Mouse (Mus musculus): ENCODE results near the gene Swap70. TPM values are rescaled to one million over a fixed set of nuclear protein-coding genes. Genes with fewer than 3 reads are reported as not detected.

The Swap70 gene
- total and polyA plus RNA-seq, 2 experiments, result 2.8 to 9.7 TPM

GRCm38 (mm10) chr7:110259966-110260711 lies 38.6 kb downstream of the Swap70 start:
- H3K4me1 ChIP-seq (ENCODE audit: control insufficient read depth, insufficient read depth, low read length), result peaks cover 8% of the 10 kb centered on the region
- 43% methylated on average over 4 of the region's 4 CpGs for whole genome bisulfite sequencing
- H3K36me3 ChIP-seq (ENCODE audit: control insufficient read depth, insufficient read depth, low read length), result no peaks in the 10 kb centered on the region
- peak; percentile 69 for DNase-seq (ENCODE audit: extremely low read depth, low read depth, low spot score)
- no peak overlapping the region for H3K4me3 ChIP-seq (ENCODE audit: insufficient read depth, low read depth, low read length)
- H3K27ac ChIP-seq (replicated peaks; ENCODE audit: insufficient read depth, low read depth, low read length), result peak overlapping the region; percentile 73
- no peaks in the 10 kb centered on the region for H3K79me2 ChIP-seq (ENCODE audit: control insufficient read depth, insufficient read depth, low read length)
- no peaks in the 10 kb centered on the region for H3K27me3 ChIP-seq (ENCODE audit: control insufficient read depth, insufficient read depth, low read length)
- no peak overlapping the region for H3K9ac ChIP-seq (ENCODE audit: low read depth, low read length)
- TF ChIP-seq POLR2A (IDR thresholded peaks at IDR 0.05; ENCODE audit: extremely low read depth, insufficient read depth, low read length), result no peak
- no peak for TF ChIP-seq CTCF (IDR thresholded peaks at IDR 0.05; ENCODE audit: low read depth, low read length)

GRCm38 (mm10) chr7:110261807-110262206 lies 40.3 kb downstream of the Swap70 start:
- 88% methylated on average over 4 of the region's 4 CpGs for WGBS
- H3K4me1 ChIP-seq (ENCODE audit: control insufficient read depth, insufficient read depth, low read length), result peaks cover 8% of the 10 kb centered on the region
- no peak overlapping the region for H3K4me3 ChIP-seq (ENCODE audit: insufficient read depth, low read depth, low read length)
- no peaks in the 10 kb centered on the region for H3K27me3 ChIP-seq (ENCODE audit: control insufficient read depth, insufficient read depth, low read length)
- no peak for DNase-seq (ENCODE audit: extremely low read depth, low read depth, low spot score)
- H3K36me3 ChIP-seq (ENCODE audit: control insufficient read depth, insufficient read depth, low read length), result no peaks in the 10 kb centered on the region
- H3K79me2 ChIP-seq (ENCODE audit: control insufficient read depth, insufficient read depth, low read length), result no peaks in the 10 kb centered on the region
- TF ChIP-seq POLR2A (IDR thresholded peaks at IDR 0.05; ENCODE audit: extremely low read depth, insufficient read depth, low read length), result no peak
- no peak for TF ChIP-seq CTCF (IDR thresholded peaks at IDR 0.05; ENCODE audit: low read depth, low read length)
- H3K9ac ChIP-seq (ENCODE audit: low read depth, low read length), result no peak overlapping the region
- no peak overlapping the region for H3K27ac ChIP-seq (replicated peaks; ENCODE audit: insufficient read depth, low read depth, low read length)

- H3K9ac ChIP-seq (ENCODE audit: low read depth, low read length), result no peak overlapping the region
- H3K4me3 ChIP-seq (ENCODE audit: insufficient read depth, low read depth, low read length), result no peak overlapping the region
- no peaks in the 10 kb centered on the region for H3K79me2 ChIP-seq (ENCODE audit: control insufficient read depth, insufficient read depth, low read length)
- peaks cover 8% of the 10 kb centered on the region for H3K4me1 ChIP-seq (ENCODE audit: control insufficient read depth, insufficient read depth, low read length)
- TF ChIP-seq POLR2A (IDR thresholded peaks at IDR 0.05; ENCODE audit: extremely low read depth, insufficient read depth, low read length) (no peak), CTCF (IDR thresholded peaks at IDR 0.05; ENCODE audit: low read depth, low read length) (no peak)
- WGBS, result 92% methylated on average over 1 of the region's 1 CpGs
- H3K27ac ChIP-seq (replicated peaks; ENCODE audit: insufficient read depth, low read depth, low read length), result no peak overlapping the region
- no peaks in the 10 kb centered on the region for H3K27me3 ChIP-seq (ENCODE audit: control insufficient read depth, insufficient read depth, low read length)
- no peak for DNase-seq (ENCODE audit: extremely low read depth, low read depth, low spot score)
- no peaks in the 10 kb centered on the region for H3K36me3 ChIP-seq (ENCODE audit: control insufficient read depth, insufficient read depth, low read length)
These were observed 41.1 kb downstream of the Swap70 start for GRCm38 (mm10) chr7:110262661-110263060.

GRCm38 (mm10) chr7:110263474-110263873 lies 42.0 kb downstream of the Swap70 start:
- H3K4me1 ChIP-seq (ENCODE audit: control insufficient read depth, insufficient read depth, low read length), result peaks cover 4% of the 10 kb centered on the region; the same call in 1 of the 2 replicates
- H3K9ac ChIP-seq (ENCODE audit: low read depth, low read length), result no peak overlapping the region
- 60% methylated on average over 1 of the region's 1 CpGs for WGBS
- H3K27ac ChIP-seq (replicated peaks; ENCODE audit: insufficient read depth, low read depth, low read length), result no peak overlapping the region
- no peak for DNase-seq (ENCODE audit: extremely low read depth, low read depth, low spot score)
- H3K27me3 ChIP-seq (ENCODE audit: control insufficient read depth, insufficient read depth, low read length), result no peaks in the 10 kb centered on the region
- no peaks in the 10 kb centered on the region for H3K79me2 ChIP-seq (ENCODE audit: control insufficient read depth, insufficient read depth, low read length)
- TF ChIP-seq POLR2A (IDR thresholded peaks at IDR 0.05; ENCODE audit: extremely low read depth, insufficient read depth, low read length) (no peak), CTCF (IDR thresholded peaks at IDR 0.05; ENCODE audit: low read depth, low read length) (no peak)
- no peak overlapping the region for H3K4me3 ChIP-seq (ENCODE audit: insufficient read depth, low read depth, low read length)
- no peaks in the 10 kb centered on the region for H3K36me3 ChIP-seq (ENCODE audit: control insufficient read depth, insufficient read depth, low read length)

- Histone ChIP-seq H3K27me3 (ENCODE audit: control insufficient read depth, insufficient read depth, low read length) (no peaks in the 10 kb centered on the region), H3K79me2 (ENCODE audit: control insufficient read depth, insufficient read depth, low read length) (no peaks in the 10 kb centered on the region), H3K9ac (ENCODE audit: low read depth, low read length) (no peak overlapping the region), H3K4me3 (ENCODE audit: insufficient read depth, low read depth, low read length) (no peak overlapping the region), H3K4me1 (ENCODE audit: control insufficient read depth, insufficient read depth, low read length) (no peaks in the 10 kb centered on the region), H3K36me3 (ENCODE audit: control insufficient read depth, insufficient read depth, low read length) (peaks cover 4% of the 10 kb centered on the region; the same call in 1 of the 2 replicates), H3K27ac (replicated peaks; ENCODE audit: insufficient read depth, low read depth, low read length) (no peak overlapping the region)
- TF ChIP-seq POLR2A (IDR thresholded peaks at IDR 0.05; ENCODE audit: extremely low read depth, insufficient read depth, low read length) (no peak), CTCF (IDR thresholded peaks at IDR 0.05; ENCODE audit: low read depth, low read length) (peak; percentile 98)
- peak; percentile 58 for DNase-seq (ENCODE audit: extremely low read depth, low read depth, low spot score)
- 14% methylated on average over 7 of the region's 7 CpGs for WGBS
These were observed 44.3 kb downstream of the Swap70 start for GRCm38 (mm10) chr7:110265796-110266195.

- peaks cover 4% of the 10 kb centered on the region; the same call in 1 of the 2 replicates for H3K36me3 ChIP-seq (ENCODE audit: control insufficient read depth, insufficient read depth, low read length)
- no peak overlapping the region for H3K4me3 ChIP-seq (ENCODE audit: insufficient read depth, low read depth, low read length)
- no peaks in the 10 kb centered on the region for H3K4me1 ChIP-seq (ENCODE audit: control insufficient read depth, insufficient read depth, low read length)
- TF ChIP-seq POLR2A (IDR thresholded peaks at IDR 0.05; ENCODE audit: extremely low read depth, insufficient read depth, low read length) (no peak), CTCF (IDR thresholded peaks at IDR 0.05; ENCODE audit: low read depth, low read length) (no peak)
- H3K27me3 ChIP-seq (ENCODE audit: control insufficient read depth, insufficient read depth, low read length), result no peaks in the 10 kb centered on the region
- no peak overlapping the region for H3K9ac ChIP-seq (ENCODE audit: low read depth, low read length)
- H3K79me2 ChIP-seq (ENCODE audit: control insufficient read depth, insufficient read depth, low read length), result no peaks in the 10 kb centered on the region
- no peak for DNase-seq (ENCODE audit: extremely low read depth, low read depth, low spot score)
- no peak overlapping the region for H3K27ac ChIP-seq (replicated peaks; ENCODE audit: insufficient read depth, low read depth, low read length)
These were observed 45.5 kb downstream of the Swap70 start for GRCm38 (mm10) chr7:110267014-110267413.

Data from liver, adult 2 months (tissue).